Mouse (Mus musculus) CH12.LX (cell line): ENCODE results near the gene Cd163l1.

ENCODE experiments used
- BHLHE40 ChIP-seq: IDR thresholded peaks from 2 replicates; pipeline ENCODE4 v1.6.1; 2011; ENCODE audit warnings: mild to moderate bottlenecking, low read depth, low read length, improper control_type of control experiment
- CTCF ChIP-seq, 2 experiments: IDR thresholded peaks in 1 of 2; conservative IDR thresholded peaks in 1 of 2; 2 replicates each; pipeline ENCODE4 v1.5.1; 2011 to 2012; ENCODE audit warnings: low read depth in 2 of 2, low read length in 2 of 2, improper control_type of control experiment in 1 of 2, inconsistent platforms in 1 of 2, mild to moderate bottlenecking in 1 of 2, moderate library complexity in 1 of 2
- E2F4 ChIP-seq: IDR thresholded peaks from 2 replicates; pipeline ENCODE4 v1.6.1; 2011; ENCODE audit warnings: low read depth, low read length, improper control_type of control experiment; ENCODE audit not compliant: insufficient replicate concordance
- MAFK ChIP-seq: IDR thresholded peaks from 2 replicates; pipeline ENCODE4 v1.6.1; 2011; ENCODE audit warnings: low read length, improper control_type of control experiment; ENCODE audit not compliant: insufficient replicate concordance
- MYC ChIP-seq: IDR thresholded peaks from 2 replicates; pipeline ENCODE4 v1.6.1; 2011; ENCODE audit warnings: low read depth, mild to moderate bottlenecking, improper control_type of control experiment, low read length
- NELFE ChIP-seq: IDR thresholded peaks from 2 replicates; pipeline ENCODE4 v1.6.1; 2011; ENCODE audit warnings: low read depth, low read length, improper control_type of control experiment
- POLR2A ChIP-seq: IDR thresholded peaks from 2 replicates; pipeline ENCODE4 v1.6.1; 2011; ENCODE audit warnings: low read depth, mild to moderate bottlenecking, improper control_type of control experiment, low read length
- RCOR1 ChIP-seq: conservative IDR thresholded peaks from 2 replicates; pipeline ENCODE4 v1.6.1; 2012; ENCODE audit warnings: low read depth, mild to moderate bottlenecking, inconsistent platforms, low read length, improper control_type of control experiment
- SMC3 ChIP-seq: IDR thresholded peaks from 2 replicates; pipeline ENCODE4 v1.6.1; 2011; ENCODE audit warnings: low read depth, low read length, improper control_type of control experiment
- UBTF ChIP-seq: IDR thresholded peaks from 2 replicates; pipeline ENCODE4 v1.6.1; 2012; ENCODE audit warnings: low read depth, mild to moderate bottlenecking, inconsistent platforms, low read length, improper control_type of control experiment, moderate library complexity
- USF1 ChIP-seq: IDR thresholded peaks from 2 replicates; pipeline ENCODE4 v1.6.1; 2014; ENCODE audit warnings: low read depth, mild to moderate bottlenecking, inconsistent platforms, low read length, improper control_type of control experiment

- TF ChIP-seq E2F4: no peak
- no peak for TF ChIP-seq UBTF
- no peak for TF ChIP-seq RCOR1
- TF ChIP-seq MYC: no peak
- TF ChIP-seq CTCF (conservative IDR thresholded peaks at IDR 0.05 in 1 of 2, IDR thresholded peaks at IDR 0.05 in 1 of 2; ENCODE audit: low read depth in 2 of 2, low read length in 2 of 2): no peak
- no peak for TF ChIP-seq NELFE
- TF ChIP-seq POLR2A: no peak
- TF ChIP-seq MAFK: no peak
- no peak for TF ChIP-seq USF1
- no peak for TF ChIP-seq SMC3
- no peak for TF ChIP-seq BHLHE40
Observed at GRCm38 (mm10) chr7:140206904-140207303, 11.2 kb upstream of the Cd163l1 start.
